Mouse (Mus musculus): Measurements from ENCODE around the gene Fads3.

DNA sequence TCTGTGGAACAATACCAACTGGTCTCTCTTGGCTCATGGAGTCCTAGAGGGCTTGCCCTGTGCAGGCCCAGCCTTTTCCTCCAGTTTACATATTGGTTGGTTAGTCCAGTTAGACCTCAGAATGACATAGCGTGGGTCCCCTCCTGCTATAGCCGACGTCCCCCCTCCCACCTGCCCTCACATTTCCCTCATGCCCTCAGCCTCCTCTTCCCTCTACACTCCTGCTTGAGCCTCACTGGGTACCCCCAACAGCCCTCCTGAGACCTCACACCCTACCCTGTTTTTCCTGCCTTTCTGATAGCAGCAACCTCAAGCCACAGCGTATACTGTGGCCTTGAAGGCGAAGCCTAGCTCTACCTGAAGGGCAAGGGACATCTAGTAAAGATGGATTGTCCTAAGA lies 21.5 kb downstream of the Fads3 start:
- TF ChIP-seq CTCF (IDR thresholded peaks at IDR 0.05) (no peak), EP300 (IDR thresholded peaks at IDR 0.05) (no peak)

All from lung, postnatal 0 days (tissue).